Mouse (Mus musculus) gastrocnemius, adult 2 months (tissue): ENCODE measurements around the gene Dhx33. TPM values are rescaled to one million over a fixed set of nuclear protein-coding genes. Genes with fewer than 3 reads are reported as not detected.
A peak's percentile ranks its signal among the peaks of the same experiment; 100 is the strongest.

Source experiments
- DNase-seq: peaks from one replicate; pipeline ENCODE4 v3.0.0; 2022
- H3K27ac ChIP-seq: fragments of 200-600 bp; 2 replicates; pipeline ENCODE4 v1.8.1; 2022; ENCODE audit warnings: mild to moderate bottlenecking
- H3K4me3 ChIP-seq: fragments of 200-600 bp; 2 replicates; pipeline ENCODE4 v1.8.1; 2022; ENCODE audit warnings: mild to moderate bottlenecking, moderate library complexity
- CTCF ChIP-seq: fragments of 200-600 bp; IDR thresholded peaks from 2 replicates; pipeline ENCODE4 v1.8.1; 2022; ENCODE audit warnings: antibody characterized with exemption, mild to moderate bottlenecking, moderate library complexity
- intact Hi-C: fragments of 180-260 bp; cut with DNase I; formaldehyde crosslinking; loops from one replicate; pipeline ENCODE4 v1.15.1; 2025
- total RNA-seq, 2 experiments: library from RNA; stranded (reverse); gene quantifications; 2 replicates each; pipeline ENCODE4 v1.2.3; 2021

Dhx33 gene
- total RNA-seq, 2 experiments from 2014 or later, result 8.4 to 10.3 TPM

DNA sequence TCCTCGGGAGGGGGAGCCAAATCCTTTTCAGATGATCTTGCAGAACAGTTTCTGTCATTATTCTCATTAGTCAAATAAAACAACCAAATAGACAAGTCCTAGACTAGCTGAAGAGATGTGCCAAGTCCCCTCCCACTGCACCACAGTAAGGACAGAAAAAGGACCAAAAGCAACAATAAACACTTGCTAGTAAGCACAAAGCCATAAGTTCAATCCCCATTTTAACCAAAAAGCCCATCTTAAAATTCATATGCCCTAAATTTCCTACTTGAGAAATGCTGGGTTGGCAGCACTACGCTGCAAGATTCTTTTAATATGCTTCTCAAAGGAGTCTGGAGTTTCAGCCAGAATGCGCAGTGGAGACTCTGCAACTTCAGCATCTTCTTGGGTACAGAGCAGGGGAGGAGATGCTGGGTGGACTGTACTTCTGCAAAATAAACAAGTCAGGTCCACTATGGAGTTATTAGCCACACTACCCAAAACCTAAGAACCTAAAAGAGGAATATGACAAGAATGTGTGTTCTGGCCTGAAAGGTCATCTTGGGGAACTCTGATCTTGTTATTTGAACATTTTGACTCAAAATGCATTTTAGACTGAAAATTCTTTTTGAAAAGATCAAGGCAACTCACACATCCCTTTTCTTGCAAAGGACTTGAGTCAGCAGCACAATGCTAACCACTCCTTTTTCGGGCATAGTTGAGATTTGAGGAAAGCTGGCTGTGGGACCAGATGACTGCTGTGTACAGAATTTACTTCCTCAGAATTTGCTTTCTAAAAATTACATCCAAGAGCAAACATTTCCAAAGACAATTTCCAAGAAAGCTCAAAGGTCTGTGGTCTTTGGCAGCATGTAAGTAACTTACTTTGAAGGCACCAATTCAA is 59.1 kb downstream of the Dhx33 start:
- Histone ChIP-seq H3K4me3 (no peak overlapping the region), H3K27ac (peak overlapping the region; percentile 28)
- intact Hi-C loops, result no loop called here
- no peak for DNase-seq
- TF ChIP-seq CTCF, result no peak

DNA sequence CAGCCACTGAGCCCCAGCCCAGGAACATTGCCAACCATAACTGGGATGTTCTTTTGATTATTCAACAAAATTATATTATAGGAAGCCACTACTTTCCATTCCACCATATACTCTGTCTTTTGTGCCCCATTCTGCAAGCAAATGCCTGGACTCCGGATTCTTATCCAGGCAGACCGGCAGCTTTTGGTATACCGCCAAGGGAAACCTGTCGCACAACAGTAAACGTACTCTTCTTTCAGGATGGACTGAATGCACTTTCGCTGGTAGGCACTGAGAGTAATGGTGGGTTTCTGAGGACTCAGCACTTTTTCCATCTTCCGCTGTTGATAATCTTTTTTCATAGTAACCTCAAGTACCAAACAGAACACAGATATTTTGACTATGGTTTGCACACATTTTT is 60.6 kb downstream of the Dhx33 start:
- H3K4me3 ChIP-seq, result no peak overlapping the region
- no peak for TF ChIP-seq CTCF
- intact Hi-C loops, result no loop called here
- DNase-seq, result no peak
- H3K27ac ChIP-seq, result no peak overlapping the region

DNA sequence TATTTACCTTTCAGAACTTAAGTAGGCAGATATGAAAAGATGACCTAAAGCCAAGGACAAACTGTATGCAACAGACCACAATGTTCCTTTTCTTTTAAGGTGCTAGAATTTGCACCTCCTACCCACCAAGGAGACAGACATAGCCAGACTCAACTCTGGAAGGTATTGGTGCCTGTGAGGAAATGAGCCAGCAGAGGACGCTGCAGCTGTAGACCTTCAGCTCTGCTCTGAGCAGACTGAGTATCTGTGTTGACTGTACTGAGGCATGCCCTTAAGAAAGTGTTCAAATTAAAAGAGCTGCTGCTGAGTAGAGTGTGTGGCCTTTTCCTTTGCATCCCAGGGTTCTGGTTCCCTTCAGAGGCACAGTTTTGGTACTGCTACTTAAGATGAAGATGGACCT is 61.6 kb downstream of the Dhx33 start:
- H3K27ac ChIP-seq, result no peak overlapping the region
- no peak for TF ChIP-seq CTCF
- DNase-seq, result no peak
- no peak overlapping the region for H3K4me3 ChIP-seq
- intact Hi-C loops, result no loop called here

DNA sequence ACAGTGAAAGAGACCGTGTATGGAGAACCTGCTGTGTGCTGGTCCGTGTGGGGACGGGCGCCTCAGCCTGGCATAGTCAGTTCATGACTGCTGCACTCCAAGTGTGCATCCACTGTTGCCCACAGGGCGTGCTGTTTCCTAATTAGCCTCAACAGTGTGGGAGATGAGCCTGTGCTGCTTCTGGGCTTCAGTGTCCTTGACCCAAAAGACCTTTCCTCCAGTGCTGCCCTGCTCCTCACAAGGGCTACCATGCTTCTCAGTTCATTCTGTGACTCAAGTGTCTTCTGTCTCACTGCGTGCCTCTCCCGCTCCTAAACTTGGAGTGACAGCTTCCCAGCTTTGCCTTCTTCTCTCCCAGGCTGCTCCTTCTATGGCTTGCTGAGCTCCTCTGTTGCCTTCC is 68.9 kb downstream of the Dhx33 start:
- H3K4me3 ChIP-seq, result no peak overlapping the region
- TF ChIP-seq CTCF, result no peak
- intact Hi-C loops, result no loop called here
- no peak for DNase-seq
- H3K27ac ChIP-seq, result no peak overlapping the region

Other genes with a start within 250 kb of the Dhx33 start
- 10 to 100 TPM; 10.7 to 10.8 TPM for gene Zfp3, start 240.2 kb downstream of the Dhx33 start, total RNA-seq
- not detected for gene Scimp, start 191.9 kb downstream of the Dhx33 start, total RNA-seq
- 10 to 100 TPM; 37.2 to 37.8 TPM for gene Rabep1, start 159.7 kb downstream of the Dhx33 start, total RNA-seq
- gene Nup88, start 34.5 kb downstream of the Dhx33 start, total RNA-seq, result 10 to 100 TPM; 30.4 to 34.9 TPM
- gene Rpain, start 34.2 kb downstream of the Dhx33 start, total RNA-seq, result 10 to 100 TPM; 12.2 to 13.9 TPM
- gene C1qbp, start 21.4 kb downstream of the Dhx33 start, total RNA-seq, result 100 to 1,000 TPM; 102 to 146 TPM
- gene Mis12, start 15.2 kb upstream of the Dhx33 start, total RNA-seq, result 1 to 10 TPM; 3.1 to 5.0 TPM
- 10 to 100 TPM; 14.8 TPM for gene Derl2, start 15.4 kb upstream of the Dhx33 start, total RNA-seq
- gene 6330403K07Rik, start 29.1 kb upstream of the Dhx33 start, total RNA-seq, result under 1 TPM in 1 of 2 experiments, not detected in 1; 0.36 TPM
- gene Nlrp1a, start 140.3 kb upstream of the Dhx33 start, total RNA-seq, result under 1 TPM; 0.18 to 0.28 TPM
- under 1 TPM; 0.05 to 0.06 TPM for gene Nlrp1b, start 226.3 kb upstream of the Dhx33 start, total RNA-seq